Mouse (Mus musculus): ENCODE results near the gene Ifna16.

DNA sequence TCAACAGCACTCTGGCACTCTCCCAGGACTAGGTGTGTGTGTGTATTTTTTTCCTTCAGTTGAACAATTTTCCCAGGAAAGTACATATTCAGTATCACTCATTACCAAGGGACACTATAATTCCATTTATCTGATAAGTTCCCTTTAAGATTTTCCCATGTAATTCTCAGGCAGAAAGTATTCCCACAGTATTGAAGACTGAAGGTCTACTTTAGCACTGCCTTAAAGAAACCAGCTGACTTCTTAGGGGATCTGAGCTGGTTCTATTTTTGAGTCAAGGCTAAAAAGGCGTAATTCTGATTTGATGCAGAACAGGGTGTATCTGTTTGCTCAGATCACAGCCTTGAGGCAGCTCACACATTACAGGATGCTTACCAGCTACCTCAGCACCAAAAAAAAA is 42.0 kb upstream of the Ifna16 start:
- TF ChIP-seq CTCF (IDR thresholded peaks at IDR 0.05; ENCODE audit: low read depth) (no peak), EP300 (IDR thresholded peaks at IDR 0.05; ENCODE audit: low read depth) (no peak)
